Mouse (Mus musculus): Measurements from ENCODE around the gene Fcgrt.
"Not testable (repeated sequence)": the region's sequence is repeated elsewhere in the genome, so short reads cannot be mapped to it uniquely, and the experiment has no call there.

GRCm38 (mm10) chr7:45153052-45153451 lies 49.4 kb upstream of the Fcgrt start:
- TF ChIP-seq HCFC1 (IDR thresholded peaks at IDR 0.05; ENCODE audit: borderline replicate concordance, insufficient read depth, low read length); ZNF384 (IDR thresholded peaks at IDR 0.05; ENCODE audit: low read depth, low read length); CHD2 (IDR thresholded peaks at IDR 0.05; ENCODE audit: low read depth, low read length): not testable (repeated sequence)

Data from ES-E14 (cell line).